Mouse (Mus musculus): Measurements from ENCODE around the gene D430041D05Rik.

GRCm38 (mm10) chr2:104323351-104323750, 87.5 kb downstream of the D430041D05Rik start:
- TF ChIP-seq CTCF (conservative IDR thresholded peaks at IDR 0.05; ENCODE audit: low read length): no peak
- TF ChIP-seq NANOG (IDR thresholded peaks at IDR 0.05; ENCODE audit: borderline replicate concordance, low read length): no peak
- no peak for TF ChIP-seq POU5F1 (IDR thresholded peaks at IDR 0.05; ENCODE audit: borderline replicate concordance, low read length)
